Mouse (Mus musculus) NIH3T3 (cell line): ENCODE results near the gene Cox7a2.

Source experiments
- DNase-seq: peaks from one replicate; pipeline ENCODE4 v3.0.0-alpha.2; 2012; ENCODE audit warnings: low read depth

The Cox7a2 gene

GRCm38 (mm10) chr9:79759385-79760005 is at the start of gene Cox7a2:
Gene Cox7a2, minus strand, starts transcription at chr9:79759878.
- DNase-seq: peak; percentile 96

GRCm38 (mm10) chr9:79809411-79809810 is 49.7 kb upstream of the Cox7a2 start:
- no peak for DNase-seq

GRCm38 (mm10) chr9:79807178-79807577 is 47.5 kb upstream of the Cox7a2 start:
- DNase-seq: no peak

GRCm38 (mm10) chr9:79806317-79807075 is 46.8 kb upstream of the Cox7a2 start:
- DNase-seq: peak; percentile 74

- DNase-seq: no peak
Observed at GRCm38 (mm10) chr9:79805426-79805825, 45.7 kb upstream of the Cox7a2 start.

- no peak for DNase-seq
Observed at GRCm38 (mm10) chr9:79796461-79797135, 36.9 kb upstream of the Cox7a2 start.

GRCm38 (mm10) chr9:79795076-79795475 is 35.4 kb upstream of the Cox7a2 start:
- DNase-seq: no peak

GRCm38 (mm10) chr9:79792841-79793835 is 33.5 kb upstream of the Cox7a2 start, which contains the start of gene Tmem30a:
Gene Tmem30a, minus strand, starts transcription at chr9:79793507.
- peak; percentile 98 for DNase-seq

- no peak for DNase-seq
Observed at GRCm38 (mm10) chr9:79785794-79786085, 26.1 kb upstream of the Cox7a2 start.

- no peak for DNase-seq
Observed at GRCm38 (mm10) chr9:79784934-79785793, 25.5 kb upstream of the Cox7a2 start.

GRCm38 (mm10) chr9:79784439-79784838 is 24.8 kb upstream of the Cox7a2 start:
- no peak for DNase-seq

- peak; percentile 19 for DNase-seq
Observed at GRCm38 (mm10) chr9:79779354-79779753, 19.7 kb upstream of the Cox7a2 start.

- DNase-seq: peak; percentile 19
Observed at GRCm38 (mm10) chr9:79766991-79767545, 7.4 kb upstream of the Cox7a2 start.

GRCm38 (mm10) chr9:79765329-79765728 is 5.7 kb upstream of the Cox7a2 start:
- DNase-seq: no peak

- no peak for DNase-seq
Observed at GRCm38 (mm10) chr9:79762519-79762918, 2.8 kb upstream of the Cox7a2 start.

- no peak for DNase-seq
Observed at GRCm38 (mm10) chr9:79760076-79760475, 398 bp upstream of the Cox7a2 start.

- no peak for DNase-seq
Observed at GRCm38 (mm10) chr9:79755311-79755710, 4.4 kb downstream of the Cox7a2 start.

- DNase-seq: no peak
Observed at GRCm38 (mm10) chr9:79751846-79752245, 7.8 kb downstream of the Cox7a2 start.

- DNase-seq: no peak
Observed at GRCm38 (mm10) chr9:79750709-79751108, 9.0 kb downstream of the Cox7a2 start.

GRCm38 (mm10) chr9:79745036-79745435 is 14.6 kb downstream of the Cox7a2 start:
- DNase-seq: no peak

- no peak for DNase-seq
Observed at GRCm38 (mm10) chr9:79735608-79736007, 24.1 kb downstream of the Cox7a2 start.
